Mouse (Mus musculus) gonadal fat pad, adult 2 months (tissue): ENCODE measurements at regions not wholly inside any gene's neighbourhood (a gene's known extent, or its start where the extent isn't known, plus 50 kb on each side); places are given as distances from the start of the nearest gene placed in this dataset.

ENCODE experiments used
- DNase-seq: peaks from one replicate; pipeline ENCODE4 v3.0.0-alpha.2; 2012; ENCODE audit warnings: low read depth

GRCm38 (mm10) chr4:9005938-9006626 lies 767.2 kb upstream of the Car8 start:
- DNase-seq = no peak

GRCm38 (mm10) chr4:9003891-9004290 lies 765.0 kb upstream of the Car8 start:
- no peak for DNase-seq

- no peak for DNase-seq
These were observed 763.5 kb upstream of the Car8 start for GRCm38 (mm10) chr4:9002380-9002779.

DNA sequence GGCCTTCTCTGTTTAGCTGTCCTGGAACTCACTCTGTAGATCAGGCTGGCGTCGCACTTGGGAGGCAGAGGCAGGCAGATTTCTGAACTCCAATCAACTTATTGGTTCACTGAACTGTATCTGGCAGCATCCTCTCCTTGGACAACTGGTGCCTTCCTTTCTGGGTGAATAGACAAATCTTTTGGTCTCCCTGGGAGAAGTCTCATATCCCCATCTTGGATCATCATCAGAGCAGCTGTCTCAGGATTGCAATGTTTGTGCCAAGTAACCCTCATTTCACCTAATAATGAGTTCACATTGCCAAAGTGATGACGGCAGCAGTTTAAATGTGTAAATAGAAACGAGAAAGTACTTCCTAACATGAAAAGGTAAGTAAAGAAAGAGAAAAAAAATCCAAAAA lies 759.8 kb upstream of the Car8 start:
- no peak for DNase-seq

DNA sequence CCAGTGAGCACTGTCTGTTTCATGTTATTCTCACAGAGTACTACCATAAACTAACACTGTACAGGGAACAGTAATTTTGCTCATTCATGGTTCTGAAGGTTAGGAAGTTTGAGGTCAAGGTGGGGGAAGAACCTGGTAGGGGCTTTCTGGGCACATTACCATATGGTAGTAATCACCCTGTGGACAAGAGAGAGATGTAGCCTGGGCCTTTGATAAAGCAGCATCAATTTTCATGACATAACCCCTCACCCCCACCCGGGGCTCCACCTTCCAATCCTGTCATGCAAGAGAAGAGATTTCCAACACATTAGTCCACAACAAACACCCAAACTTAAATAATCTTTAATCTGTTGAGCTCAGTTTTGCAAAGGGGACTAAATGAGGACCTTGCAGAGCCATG lies 753.3 kb upstream of the Car8 start:
- no peak for DNase-seq

GRCm38 (mm10) chr4:8990551-8990950 lies 751.7 kb upstream of the Car8 start:
- no peak for DNase-seq

DNA sequence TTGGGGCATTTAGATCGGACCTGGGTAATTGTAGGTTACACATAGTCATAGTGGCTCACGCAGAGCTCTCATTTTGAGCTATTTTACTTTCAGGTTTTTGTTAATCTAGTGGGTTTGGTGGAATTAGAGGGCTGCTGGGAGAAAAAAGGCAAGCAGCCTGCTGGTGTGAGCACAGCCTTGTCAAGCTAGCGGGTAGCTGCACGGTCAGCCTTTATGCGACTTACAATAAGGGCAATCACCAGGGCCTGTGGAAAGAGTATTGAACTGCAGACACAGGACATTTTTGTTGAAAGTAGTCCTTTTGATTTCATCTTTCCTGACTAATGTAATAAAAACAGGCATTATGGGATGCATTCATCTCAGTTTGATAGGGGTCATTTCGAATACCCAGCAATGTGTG lies 750.8 kb upstream of the Car8 start:
- DNase-seq = no peak

DNA sequence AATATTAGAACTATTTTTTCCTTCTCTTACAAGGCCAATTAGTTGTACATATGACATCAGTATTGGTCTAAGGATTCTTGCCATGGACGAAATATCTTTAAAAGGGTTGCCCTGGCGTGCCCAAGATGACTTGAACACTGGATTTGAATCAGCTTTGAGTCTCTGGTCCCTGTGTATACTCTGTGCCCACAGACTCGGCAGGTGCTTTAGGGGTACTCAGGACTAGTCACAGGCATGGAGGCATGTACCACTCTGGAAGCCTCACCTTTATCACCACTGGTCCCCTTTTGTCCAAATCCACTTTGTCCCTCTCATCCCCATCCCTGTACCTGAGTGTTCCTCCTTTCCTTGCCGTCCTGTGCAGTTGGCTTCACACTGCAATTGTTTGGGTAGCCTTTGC lies 750.3 kb upstream of the Car8 start:
- no peak for DNase-seq

DNA sequence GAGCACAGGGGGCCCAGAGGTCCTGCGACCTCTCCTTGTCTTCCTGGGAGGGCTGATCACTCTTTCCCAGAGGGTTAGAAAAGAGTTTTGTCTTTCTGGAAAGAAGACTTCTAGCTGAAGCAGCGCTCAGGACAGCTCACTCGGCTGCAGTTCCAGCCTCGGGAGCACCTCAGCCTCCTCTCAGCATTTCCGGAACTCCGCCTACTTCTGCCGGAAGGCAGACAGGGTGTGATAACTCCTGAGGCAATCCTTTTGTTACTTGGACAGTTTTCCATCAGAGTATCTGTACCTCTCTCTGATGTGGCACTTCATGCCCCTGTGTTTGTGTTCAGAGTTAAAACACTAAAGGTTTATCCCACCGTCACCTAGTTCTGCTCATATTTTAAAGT lies 749.5 kb upstream of the Car8 start:
- no peak for DNase-seq

GRCm38 (mm10) chr4:8987544-8988344 lies 748.9 kb upstream of the Car8 start:
- no peak for DNase-seq

DNA sequence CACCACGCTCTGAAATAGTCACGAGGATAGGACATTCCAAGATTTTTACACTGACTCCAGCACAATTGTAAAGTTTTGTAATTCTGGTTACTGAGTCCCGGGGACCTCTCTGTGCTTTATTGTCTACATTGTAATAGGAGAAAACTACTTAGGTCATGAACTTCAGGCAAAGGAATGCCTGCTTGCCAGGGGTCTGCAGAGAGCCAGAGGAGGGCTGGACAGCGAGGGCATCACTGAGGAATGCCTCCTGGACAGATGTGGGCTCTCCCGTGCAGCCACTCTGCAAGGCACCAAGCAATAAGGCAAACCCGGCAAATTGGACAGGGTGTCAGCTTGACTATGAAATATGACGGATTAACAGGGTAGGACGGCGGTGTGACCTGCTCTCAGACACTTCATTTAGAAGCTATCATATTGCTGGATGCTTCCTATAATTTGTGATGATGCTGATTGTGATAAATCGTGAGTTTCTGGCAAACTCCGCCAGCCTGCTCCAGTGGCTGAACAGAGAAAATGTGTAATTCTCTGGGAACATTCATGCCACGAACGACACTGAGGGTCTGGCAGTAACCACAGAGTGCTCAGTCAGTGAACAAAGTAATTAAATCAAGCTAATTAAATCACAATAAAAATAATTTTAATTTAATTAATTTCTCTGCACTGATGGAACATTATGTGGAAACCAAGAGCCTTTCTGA lies 747.7 kb upstream of the Car8 start:
- DNase-seq = no peak

DNA sequence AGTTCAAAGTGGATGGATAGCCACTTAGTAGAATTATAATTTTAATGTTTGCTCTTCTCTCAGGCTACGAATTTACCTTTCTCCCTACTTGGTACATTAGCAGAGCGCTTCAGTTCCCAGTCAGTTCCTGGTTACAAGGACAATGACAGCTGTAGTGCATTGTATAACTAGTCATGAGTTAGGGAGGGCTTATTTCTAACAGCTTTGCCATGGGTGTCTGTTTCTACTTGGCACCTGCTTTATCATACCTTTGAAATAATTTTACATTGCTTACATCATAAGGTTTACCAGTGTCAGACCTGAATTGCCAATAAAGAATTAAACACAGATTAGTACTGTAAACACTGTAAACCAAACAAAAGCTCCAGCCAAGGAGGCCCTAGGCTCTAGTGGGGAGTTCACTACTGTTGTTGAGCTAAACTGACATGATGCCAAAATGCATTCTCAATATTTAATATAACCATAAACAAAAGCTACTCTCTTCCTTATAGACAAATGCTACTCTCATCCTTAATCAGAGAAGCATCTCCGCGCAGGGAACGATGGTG lies 745.3 kb upstream of the Car8 start:
- DNase-seq = no peak

GRCm38 (mm10) chr4:8978949-8979348 lies 740.1 kb upstream of the Car8 start:
- DNase-seq = no peak

DNA sequence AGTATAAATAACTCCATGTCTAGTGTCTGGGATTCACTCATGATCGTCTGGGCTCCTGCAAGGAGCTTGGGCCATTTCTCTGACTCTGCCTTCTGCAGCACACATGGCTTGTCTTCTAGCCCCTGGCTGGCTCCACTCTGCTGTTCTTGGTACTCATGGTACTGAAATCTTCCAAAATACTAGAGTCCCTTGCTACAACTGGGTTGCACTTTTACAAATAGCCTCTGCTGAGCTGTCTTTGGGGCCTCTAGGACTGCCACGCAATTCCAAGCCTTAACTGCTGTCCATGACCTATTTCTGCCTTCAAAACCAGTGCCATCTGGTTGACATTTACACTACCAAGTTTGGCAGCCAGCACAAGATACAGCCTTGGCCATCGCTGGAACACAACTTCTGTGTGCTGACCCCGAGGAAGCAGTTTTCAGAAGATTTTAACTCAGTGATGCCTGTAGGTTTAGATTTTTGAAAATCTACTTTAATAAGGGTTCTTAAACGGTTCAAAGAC lies 731.2 kb upstream of the Car8 start:
- no peak for DNase-seq

GRCm38 (mm10) chr4:8968741-8969140 lies 729.9 kb upstream of the Car8 start:
- no peak for DNase-seq

- DNase-seq = no peak
These were observed 729.1 kb upstream of the Car8 start for GRCm38 (mm10) chr4:8967986-8968385.

GRCm38 (mm10) chr4:8965563-8965962 lies 726.7 kb upstream of the Car8 start:
- DNase-seq = no peak

DNA sequence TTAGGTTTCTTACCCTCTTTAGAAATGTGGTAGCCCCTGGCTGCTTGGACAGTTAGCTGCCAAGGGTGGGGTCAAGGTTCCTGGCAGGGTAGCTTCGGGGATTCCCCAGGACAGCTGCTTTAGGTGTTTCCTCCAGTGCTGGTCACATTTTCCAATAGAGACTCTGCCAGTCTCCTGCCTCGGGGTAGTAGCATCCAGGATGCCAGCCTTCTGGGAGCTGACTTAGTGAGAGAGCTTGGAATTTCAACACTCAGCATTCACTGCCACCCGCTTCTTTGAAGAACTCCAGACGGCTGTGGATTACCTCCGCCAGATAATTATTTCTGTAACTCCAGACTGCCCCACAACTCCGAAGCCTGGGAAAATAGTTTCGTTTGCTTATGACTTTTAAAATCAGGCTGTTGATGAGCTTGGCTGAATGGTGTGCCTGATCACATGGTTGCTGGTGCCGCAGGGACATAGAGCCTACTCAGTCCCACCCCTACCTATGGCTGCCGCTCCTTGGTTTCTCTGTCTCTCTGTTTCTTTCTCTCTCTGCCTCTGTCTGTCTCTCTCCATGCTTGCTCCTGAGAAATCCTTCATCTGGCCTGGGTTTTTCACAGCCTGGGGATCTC lies 724.2 kb upstream of the Car8 start:
- DNase-seq = no peak

DNA sequence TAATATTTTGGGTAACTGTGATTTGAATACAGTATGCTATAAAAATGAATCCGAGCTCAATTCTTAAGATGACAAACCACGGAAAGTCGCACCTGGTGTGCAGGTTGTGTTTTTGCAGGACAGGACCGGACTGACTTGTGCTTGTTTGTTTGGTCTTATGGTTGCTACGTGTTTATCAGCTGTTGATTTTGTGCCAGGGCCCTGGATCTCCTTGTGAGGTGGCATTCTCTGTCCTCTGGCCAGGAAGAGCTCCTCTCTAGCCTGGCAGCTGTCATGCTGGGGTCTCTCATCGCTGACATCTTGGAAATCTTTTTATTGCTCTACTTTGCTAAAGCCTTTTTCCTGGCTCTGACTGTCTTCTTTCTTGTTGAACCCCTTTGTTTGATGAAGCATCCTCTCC lies 723.0 kb upstream of the Car8 start:
- no peak for DNase-seq

DNA sequence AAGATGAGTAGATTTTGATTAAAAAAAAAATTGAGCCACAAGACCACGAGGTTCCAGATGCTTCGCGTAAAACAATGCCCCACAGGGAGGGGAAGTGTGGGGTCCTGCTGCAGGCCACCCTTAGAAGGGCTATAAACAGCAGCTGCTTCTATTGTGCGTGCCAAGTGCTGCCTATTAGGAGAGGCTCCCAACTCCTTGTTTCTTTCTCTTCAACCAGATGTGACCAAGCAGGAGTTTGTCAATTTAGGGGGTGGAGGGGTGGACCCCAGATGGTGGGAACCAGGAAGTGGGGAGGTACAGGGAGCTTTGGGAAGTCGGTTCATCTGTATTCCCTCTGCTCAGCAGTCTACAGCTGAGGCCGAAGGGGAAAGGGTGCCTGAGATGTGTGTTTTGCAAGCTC lies 718.9 kb upstream of the Car8 start:
- no peak for DNase-seq

GRCm38 (mm10) chr4:8957023-8957343 lies 718.1 kb upstream of the Car8 start:
- no peak for DNase-seq
